Mouse (Mus musculus) E14TG2a.4 (cell line): Measurements from ENCODE around the gene Lrrc61.

Source experiments
- CTCF ChIP-seq: conservative IDR thresholded peaks from 2 replicates; pipeline ENCODE4 v1.5.1; 2014; ENCODE audit warnings: low read length
- POU5F1 ChIP-seq: IDR thresholded peaks from 2 replicates; pipeline ENCODE4 v1.6.1; 2014; ENCODE audit warnings: low read length, borderline replicate concordance

GRCm38 (mm10) chr6:48572572-48573061 lies 18.0 kb downstream of the Lrrc61 start, which contains the start of gene Rarres2:
- TF ChIP-seq CTCF (no peak), POU5F1 (no peak)
